Mouse (Mus musculus): ENCODE data around the gene Fasl.

Fasl gene

GRCm38 (mm10) chr1:161761556-161761955 lies 26.7 kb downstream of the Fasl start:
- DNase-seq (ENCODE audit: extremely low spot score, low spot score): no peak

GRCm38 (mm10) chr1:161756547-161756946 lies 31.7 kb downstream of the Fasl start:
- DNase-seq (ENCODE audit: extremely low spot score, low spot score): no peak

- no peak for DNase-seq (ENCODE audit: extremely low spot score, low spot score)
Observed at GRCm38 (mm10) chr1:161751311-161751710, 37.0 kb downstream of the Fasl start.

GRCm38 (mm10) chr1:161750471-161751041 lies 37.7 kb downstream of the Fasl start:
- no peak for DNase-seq (ENCODE audit: extremely low spot score, low spot score)

DNA sequence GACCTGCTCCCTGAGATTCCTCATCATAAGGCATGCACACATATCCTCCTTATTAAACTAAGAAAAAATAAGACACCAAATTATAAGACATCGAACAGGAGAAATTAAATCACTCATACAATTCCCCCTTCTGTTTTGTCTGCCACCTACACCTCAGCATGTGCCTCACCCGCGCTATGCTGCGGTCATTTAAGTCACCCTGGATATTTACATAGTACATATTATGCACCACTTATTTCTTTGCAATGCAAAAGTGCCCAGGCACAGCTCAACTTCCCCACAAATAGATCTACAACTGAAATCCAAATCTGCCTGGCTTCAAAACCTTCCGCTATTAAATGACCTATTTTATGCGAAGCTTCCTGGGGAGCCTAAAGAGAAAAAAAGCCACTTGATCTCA lies 39.6 kb downstream of the Fasl start:
- no peak for DNase-seq (ENCODE audit: extremely low spot score, low spot score)

GRCm38 (mm10) chr1:161748138-161748537 lies 40.2 kb downstream of the Fasl start:
- DNase-seq (ENCODE audit: extremely low spot score, low spot score): peak; percentile 42

DNA sequence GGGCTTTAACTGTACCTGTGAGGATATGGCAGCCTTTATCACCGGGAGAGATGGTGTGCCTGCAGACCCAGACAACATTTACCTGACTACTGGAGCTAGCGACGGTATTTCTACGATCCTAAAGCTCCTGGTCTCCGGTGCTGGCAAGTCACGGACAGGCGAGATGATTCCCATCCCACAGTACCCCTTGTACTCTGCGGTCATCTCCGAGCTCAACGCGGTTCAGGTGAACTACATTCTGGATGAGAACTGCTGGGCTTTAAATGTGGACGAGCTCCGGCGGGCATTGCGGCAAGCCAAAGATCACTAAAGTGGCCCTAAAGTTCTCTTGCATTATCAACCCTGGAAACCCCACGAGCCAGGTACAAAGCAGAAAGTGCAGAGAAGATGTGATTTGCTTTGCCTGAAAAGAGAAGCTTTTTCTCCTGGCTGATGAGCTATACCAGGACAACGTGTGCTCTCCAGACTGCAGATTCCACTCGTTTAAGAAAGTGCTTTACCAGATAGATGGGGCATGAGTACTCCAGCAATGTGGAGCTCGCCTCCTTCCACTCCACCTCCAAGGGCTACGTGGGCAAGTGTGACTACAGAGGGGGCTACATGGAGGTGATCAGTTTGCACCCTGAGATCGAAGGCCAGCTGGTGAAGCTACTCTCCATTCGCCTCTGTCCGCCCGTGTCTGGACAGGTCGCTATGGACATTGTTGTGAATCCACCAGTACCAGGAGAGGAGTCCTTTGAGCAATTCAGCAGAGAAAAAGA lies 41.6 kb downstream of the Fasl start:
- DNase-seq (ENCODE audit: extremely low spot score, low spot score): no peak

GRCm38 (mm10) chr1:161744855-161745254 lies 43.4 kb downstream of the Fasl start:
- DNase-seq (ENCODE audit: extremely low spot score, low spot score): no peak

DNA sequence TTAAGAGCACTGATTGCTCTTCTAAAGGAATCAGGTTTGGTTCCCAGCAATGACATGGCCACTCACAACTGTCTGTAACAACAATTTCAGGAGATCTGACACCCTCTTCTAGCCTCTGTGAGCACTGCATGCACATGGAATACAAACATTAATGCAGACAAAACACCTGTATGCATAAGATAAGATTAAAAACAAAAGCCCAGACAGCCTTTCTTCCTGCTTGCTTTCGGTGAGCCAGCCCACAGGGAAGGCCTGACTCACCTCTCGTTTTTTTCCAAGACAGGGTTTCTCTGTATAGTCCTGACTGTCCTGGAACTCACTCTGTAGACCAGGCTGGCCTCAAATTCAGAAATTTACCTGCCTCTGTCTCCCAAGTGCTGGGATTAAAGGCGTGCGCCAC lies 44.1 kb downstream of the Fasl start:
- no peak for DNase-seq (ENCODE audit: extremely low spot score, low spot score)

DNA sequence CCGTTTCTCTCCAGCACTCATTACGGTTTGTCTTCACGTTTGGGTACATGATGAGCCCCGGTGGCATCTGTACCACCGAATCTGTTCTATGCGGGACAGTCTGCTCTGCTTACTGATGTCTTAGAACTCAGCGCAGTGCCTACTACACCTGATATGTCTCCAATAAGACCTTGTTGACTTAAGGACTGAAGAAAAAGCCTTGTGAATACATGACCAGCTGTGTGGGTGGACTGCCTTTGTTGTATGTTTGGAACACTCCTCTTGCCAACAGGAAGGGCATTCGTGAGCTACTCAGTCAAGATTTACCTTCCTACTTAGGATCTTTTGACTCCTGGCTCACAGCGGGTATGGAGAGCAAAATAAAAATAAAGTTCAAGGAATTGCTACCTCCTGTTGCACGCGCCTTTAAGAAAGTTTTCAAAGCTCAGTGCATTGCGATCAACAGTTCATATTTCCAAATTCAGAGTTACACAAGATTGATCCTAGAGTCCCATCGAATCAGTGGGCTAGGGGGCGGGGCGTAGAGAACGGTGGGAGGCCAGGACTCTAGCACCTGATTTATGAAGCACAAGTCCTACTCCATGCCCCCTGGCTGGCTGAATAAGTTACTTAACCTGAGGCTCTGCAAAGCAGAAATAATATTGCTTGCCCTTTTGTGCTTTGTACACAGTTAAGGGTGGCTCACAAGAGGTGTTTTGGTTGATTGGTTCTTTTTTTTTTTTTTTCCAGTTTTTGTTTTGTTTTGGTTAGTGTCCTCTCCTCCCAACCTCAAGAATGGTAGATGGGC lies 45.6 kb downstream of the Fasl start:
- DNase-seq (ENCODE audit: extremely low spot score, low spot score): no peak

DNA sequence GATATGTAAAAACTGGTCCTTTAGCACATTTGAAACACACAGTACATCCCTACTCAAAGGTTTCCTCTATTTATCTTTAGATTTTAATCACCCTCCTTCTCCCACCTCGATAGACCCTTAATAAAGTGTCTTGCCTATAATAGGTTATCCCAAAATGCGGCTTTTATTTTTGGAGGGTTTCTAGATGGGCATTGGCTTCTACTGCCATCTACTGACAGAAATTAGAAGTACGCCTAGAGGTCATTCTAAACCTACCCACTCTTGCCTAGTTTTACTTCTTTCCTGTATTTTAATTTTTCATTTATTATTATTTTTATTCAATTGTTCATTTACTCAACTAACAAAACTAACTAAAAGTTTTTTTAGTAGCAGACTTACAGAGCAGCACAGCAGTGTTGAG lies 51.4 kb downstream of the Fasl start:
- peak; percentile 5 for DNase-seq (ENCODE audit: extremely low spot score, low spot score)

DNA sequence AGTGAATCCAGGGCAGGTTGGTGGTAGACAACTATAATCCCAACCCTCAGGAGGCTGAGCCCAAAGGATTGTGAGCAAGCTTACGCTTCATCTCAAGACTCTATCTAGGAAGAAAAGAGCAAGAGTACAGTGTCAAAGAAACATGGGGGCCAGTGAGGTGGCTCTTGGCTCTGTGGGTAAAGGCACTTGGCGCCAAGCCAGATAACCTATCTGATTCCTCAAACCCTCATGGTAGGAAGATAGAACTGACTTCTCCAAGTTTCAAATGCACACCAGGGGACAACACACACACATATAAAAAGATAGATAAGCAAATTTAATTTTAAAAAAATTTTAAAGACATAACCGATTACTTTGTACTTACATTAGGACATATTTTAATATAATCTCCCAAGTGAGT lies 52.0 kb downstream of the Fasl start:
- DNase-seq (ENCODE audit: extremely low spot score, low spot score): peak; percentile 11

DNA sequence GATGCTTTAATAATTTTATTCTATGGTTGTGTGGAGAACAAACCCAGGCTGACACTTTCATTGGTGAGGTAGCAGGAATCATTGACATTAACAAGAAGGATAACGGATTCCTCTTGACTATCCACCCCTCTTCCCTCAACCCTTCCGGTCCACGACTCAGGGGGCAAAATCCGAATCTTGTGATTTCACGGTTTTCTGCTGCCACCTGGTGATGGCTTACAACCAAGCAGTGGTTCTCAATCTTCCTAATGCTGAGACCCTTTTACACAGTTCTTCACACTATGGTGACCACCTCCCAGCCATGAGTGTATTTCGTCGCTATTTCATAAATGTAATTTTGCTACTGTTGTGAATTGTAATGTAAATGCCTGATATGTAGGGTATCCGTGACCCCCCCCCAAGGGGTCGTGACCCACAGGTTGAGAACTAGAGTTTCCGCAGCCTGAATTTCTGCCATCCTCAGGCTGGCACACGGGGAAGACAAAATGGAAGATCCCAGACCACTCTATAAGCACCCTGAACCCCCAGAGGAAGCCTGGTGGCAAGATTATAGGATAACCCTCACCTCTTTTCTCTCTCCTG lies 52.7 kb downstream of the Fasl start:
- DNase-seq (ENCODE audit: extremely low spot score, low spot score): peak; percentile 17

GRCm38 (mm10) chr1:161734741-161735211 lies 53.5 kb downstream of the Fasl start:
- DNase-seq (ENCODE audit: extremely low spot score, low spot score): peak; percentile 11

DNA sequence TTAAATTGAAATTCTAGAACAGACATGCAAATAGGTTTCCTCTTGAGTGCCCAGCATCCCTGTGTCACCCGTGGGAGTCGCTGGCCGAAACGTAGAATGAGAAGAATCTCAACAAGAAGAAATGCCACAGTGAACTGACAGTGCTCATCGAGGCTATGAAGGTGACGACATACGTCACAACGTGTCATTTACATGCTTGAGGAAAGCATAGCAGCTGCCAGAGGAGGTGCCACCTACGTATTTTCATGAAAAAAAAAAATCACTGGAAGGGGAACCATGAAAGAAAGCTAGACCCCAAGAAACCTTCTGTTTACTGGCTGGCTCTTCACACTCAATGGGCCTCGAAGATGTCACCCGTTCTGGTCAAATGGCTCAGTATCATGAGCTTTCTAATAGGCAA lies 54.0 kb downstream of the Fasl start:
- DNase-seq (ENCODE audit: extremely low spot score, low spot score): peak; percentile 6

Data from neural tube, embryonic 10.5 days (tissue).